Mouse (Mus musculus): ENCODE data around the gene Btbd9.

Gene Btbd9

GRCm38 (mm10) chr17:30602175-30602574 lies 25.9 kb upstream of the Btbd9 start:
- DNase-seq (ENCODE audit: low read depth, low spot score): no peak

- no peak for DNase-seq (ENCODE audit: low read depth, low spot score)
Observed at GRCm38 (mm10) chr17:30598300-30598699, 22.0 kb upstream of the Btbd9 start.

GRCm38 (mm10) chr17:30597786-30598185 lies 21.5 kb upstream of the Btbd9 start:
- no peak for DNase-seq (ENCODE audit: low read depth, low spot score)

GRCm38 (mm10) chr17:30594846-30595245 lies 18.6 kb upstream of the Btbd9 start:
- no peak for DNase-seq (ENCODE audit: low read depth, low spot score)

- DNase-seq (ENCODE audit: low read depth, low spot score): no peak
Observed at GRCm38 (mm10) chr17:30594407-30594806, 18.1 kb upstream of the Btbd9 start.

GRCm38 (mm10) chr17:30590417-30591198 lies 14.3 kb upstream of the Btbd9 start:
- DNase-seq (ENCODE audit: low read depth, low spot score): peak; percentile 76

GRCm38 (mm10) chr17:30583258-30584001 lies 7.1 kb upstream of the Btbd9 start:
- no peak for DNase-seq (ENCODE audit: low read depth, low spot score)

- DNase-seq (ENCODE audit: low read depth, low spot score): no peak
Observed at GRCm38 (mm10) chr17:30582313-30582712, 6.0 kb upstream of the Btbd9 start.

- DNase-seq (ENCODE audit: low read depth, low spot score): no peak
Observed at GRCm38 (mm10) chr17:30581201-30581600, 4.9 kb upstream of the Btbd9 start.

- DNase-seq (ENCODE audit: low read depth, low spot score): no peak
Observed at GRCm38 (mm10) chr17:30580781-30581180, 4.5 kb upstream of the Btbd9 start.

- DNase-seq (ENCODE audit: low read depth, low spot score): no peak
Observed at GRCm38 (mm10) chr17:30576946-30577345, 658 bp upstream of the Btbd9 start.

- DNase-seq (ENCODE audit: low read depth, low spot score): peak; percentile 51
Observed at GRCm38 (mm10) chr17:30575121-30575904, 975 bp downstream of the Btbd9 start.

GRCm38 (mm10) chr17:30574783-30575075 lies 1.6 kb downstream of the Btbd9 start:
- no peak for DNase-seq (ENCODE audit: low read depth, low spot score)

- DNase-seq (ENCODE audit: low read depth, low spot score): no peak
Observed at GRCm38 (mm10) chr17:30573990-30574782, 2.1 kb downstream of the Btbd9 start.

- no peak for DNase-seq (ENCODE audit: low read depth, low spot score)
Observed at GRCm38 (mm10) chr17:30570971-30571370, 5.3 kb downstream of the Btbd9 start.

- no peak for DNase-seq (ENCODE audit: low read depth, low spot score)
Observed at GRCm38 (mm10) chr17:30570173-30570572, 6.1 kb downstream of the Btbd9 start.

GRCm38 (mm10) chr17:30568473-30568872 lies 7.8 kb downstream of the Btbd9 start:
- DNase-seq (ENCODE audit: low read depth, low spot score): no peak

- no peak for DNase-seq (ENCODE audit: low read depth, low spot score)
Observed at GRCm38 (mm10) chr17:30564971-30565370, 11.3 kb downstream of the Btbd9 start.

- no peak for DNase-seq (ENCODE audit: low read depth, low spot score)
Observed at GRCm38 (mm10) chr17:30564407-30564806, 11.9 kb downstream of the Btbd9 start.

- no peak for DNase-seq (ENCODE audit: low read depth, low spot score)
Observed at GRCm38 (mm10) chr17:30563484-30564075, 12.7 kb downstream of the Btbd9 start.

GRCm38 (mm10) chr17:30562770-30563169 lies 13.5 kb downstream of the Btbd9 start:
- DNase-seq (ENCODE audit: low read depth, low spot score): no peak
